Mouse (Mus musculus): ENCODE results near the gene B230104I21Rik.
A peak's percentile ranks its signal among the peaks of the same experiment; 100 is the strongest.

B230104I21Rik gene

GRCm38 (mm10) chr4:154352246-154352645 lies 16.3 kb downstream of the B230104I21Rik start:
- no peak for DNase-seq

DNA sequence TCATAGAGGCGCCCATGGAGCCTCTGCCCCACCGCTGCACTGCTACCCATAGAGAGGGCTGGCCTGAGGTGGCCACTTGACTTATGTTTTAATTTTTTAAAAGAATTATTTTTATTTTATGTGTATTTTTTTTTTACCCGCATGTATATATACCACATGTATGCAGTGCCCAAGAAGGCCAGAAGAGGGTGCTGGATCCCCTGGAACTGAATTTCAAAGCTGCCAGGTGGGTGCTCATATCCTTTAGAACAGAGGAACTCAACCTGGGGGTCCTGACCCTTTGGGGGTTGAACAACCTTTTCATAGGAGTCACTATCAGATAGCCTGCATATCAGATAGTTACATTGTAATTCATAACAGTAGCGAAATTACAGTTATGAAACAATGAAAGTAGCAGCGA lies 19.5 kb downstream of the B230104I21Rik start:
- no peak for DNase-seq

DNA sequence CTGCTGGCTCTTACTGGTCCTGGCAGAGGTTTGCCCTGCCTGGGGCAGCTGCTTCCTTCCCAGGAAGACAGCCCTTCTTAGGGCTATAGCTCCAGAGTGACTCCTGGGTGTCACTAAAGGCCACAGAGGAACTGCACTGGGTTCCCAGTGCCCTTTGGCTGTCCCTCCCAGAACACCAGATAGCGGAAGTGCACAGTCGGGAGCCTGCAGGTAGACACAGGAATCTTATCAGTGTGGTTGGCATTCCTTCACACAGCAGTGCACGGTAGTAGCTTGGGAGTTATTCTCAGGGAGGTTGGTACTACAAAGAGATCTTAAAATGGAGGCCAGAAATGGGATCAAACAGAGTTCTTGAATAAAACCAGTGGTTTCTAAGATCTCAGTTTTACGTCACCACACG lies 22.4 kb downstream of the B230104I21Rik start:
- no peak for DNase-seq

- peak; percentile 23 for DNase-seq
Measured at GRCm38 (mm10) chr4:154358816-154359215, 22.9 kb downstream of the B230104I21Rik start.

DNA sequence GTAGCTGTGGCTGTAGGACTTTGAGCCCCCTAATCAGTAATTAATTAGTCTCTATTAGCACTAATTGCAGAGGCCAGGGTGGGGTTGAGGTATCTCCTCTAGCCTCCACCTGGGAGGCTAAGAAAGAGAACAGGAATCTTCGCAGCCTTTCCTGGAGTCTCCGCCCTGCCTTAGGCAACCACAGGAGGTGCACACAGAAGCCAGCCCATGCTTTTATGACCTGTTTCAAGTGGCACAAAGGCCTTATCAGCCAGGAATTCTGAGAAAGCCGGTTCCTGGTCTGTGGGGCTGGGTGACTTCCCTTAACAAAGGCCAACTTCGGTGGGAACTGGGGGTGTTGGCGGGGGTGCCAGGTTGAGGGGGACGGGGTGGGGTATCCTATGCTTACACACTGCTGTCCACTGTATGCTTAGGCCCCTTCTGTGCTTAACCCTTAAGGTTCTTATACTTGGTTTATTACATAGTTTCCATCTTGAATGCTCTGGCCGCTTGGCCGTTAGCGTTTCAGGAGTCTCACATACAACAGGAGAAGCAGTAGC lies 23.9 kb downstream of the B230104I21Rik start:
- peak; percentile 47 for DNase-seq

GRCm38 (mm10) chr4:154360441-154360840 lies 24.5 kb downstream of the B230104I21Rik start:
- no peak for DNase-seq

DNA sequence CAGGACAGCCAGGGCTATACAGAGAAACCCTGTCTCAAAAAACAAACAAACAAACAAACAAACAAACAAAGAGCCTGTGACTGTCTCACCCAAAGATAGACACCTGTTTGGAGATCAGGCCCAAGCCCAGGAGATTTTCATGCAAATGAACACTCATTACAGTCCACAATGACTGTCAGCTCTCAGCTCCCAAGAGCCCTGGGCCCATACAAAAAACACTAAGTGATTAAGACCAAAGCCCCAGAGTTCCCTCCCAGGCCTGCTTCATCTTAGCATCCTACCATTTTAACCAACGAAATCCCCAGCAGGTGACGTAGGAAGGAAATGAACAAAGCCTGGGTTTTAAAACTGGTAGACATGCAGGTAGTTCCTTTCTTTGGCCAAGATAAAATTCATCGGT lies 24.9 kb downstream of the B230104I21Rik start:
- no peak for DNase-seq

DNA sequence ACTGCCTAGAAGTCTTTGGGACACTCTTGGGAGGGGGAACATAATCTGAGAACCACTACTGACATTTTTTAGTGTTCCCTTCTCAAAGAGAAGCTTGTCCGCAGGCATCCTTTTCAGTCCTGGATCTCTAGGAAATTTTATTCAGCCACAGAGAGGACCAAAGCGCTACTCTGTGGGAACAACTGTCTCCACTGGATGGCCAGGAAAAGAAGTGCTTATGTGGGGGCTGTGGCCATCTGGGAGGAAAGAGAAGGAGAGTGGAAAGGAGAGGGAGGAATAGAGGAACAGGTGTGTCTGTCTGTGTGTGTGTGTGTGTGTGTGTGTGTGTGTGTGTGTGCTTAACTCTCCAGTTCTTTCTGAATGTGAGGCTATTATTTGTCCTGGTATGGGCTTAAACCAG lies 28.8 kb downstream of the B230104I21Rik start:
- DNase-seq, result no peak

DNA sequence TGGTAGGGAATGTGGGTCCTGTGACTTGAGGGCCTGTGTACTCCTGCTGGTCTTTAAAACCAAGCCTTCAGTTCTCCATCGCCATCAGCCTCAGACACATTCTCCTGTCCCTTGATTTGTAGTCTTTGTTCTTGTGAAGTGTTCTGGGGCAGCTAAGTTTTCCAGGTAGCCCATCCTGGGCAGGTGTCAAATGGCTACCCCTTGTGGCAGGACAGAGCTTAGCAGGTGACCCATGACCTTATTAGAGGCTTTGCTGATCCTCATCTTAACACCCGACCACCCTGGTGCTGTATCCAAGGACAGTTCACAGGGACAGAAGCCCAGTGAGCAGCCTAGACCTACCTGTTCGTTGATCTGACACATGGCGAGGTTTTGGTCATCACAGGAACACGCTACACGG lies 30.9 kb downstream of the B230104I21Rik start:
- DNase-seq, result no peak

DNA sequence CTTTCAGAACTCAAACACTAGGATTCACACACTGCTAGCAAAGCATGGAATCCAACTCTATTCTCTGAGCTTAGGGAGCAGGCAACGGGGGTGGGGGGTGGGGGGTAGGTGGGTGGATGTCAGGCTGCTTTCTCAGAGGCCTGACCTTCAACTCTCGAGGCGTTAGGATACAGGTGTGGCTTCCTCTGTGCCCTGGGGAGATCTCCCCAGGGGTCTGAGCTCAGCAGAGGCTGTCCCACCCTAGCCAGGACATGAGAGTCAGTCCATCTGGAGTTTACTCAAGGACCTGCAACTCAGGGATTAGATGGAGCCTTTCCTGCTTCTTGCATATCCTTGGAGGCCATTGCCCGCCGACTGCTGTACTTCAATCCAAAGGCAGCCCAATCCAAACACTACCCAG lies 33.2 kb downstream of the B230104I21Rik start:
- no peak for DNase-seq

GRCm38 (mm10) chr4:154370841-154371240 lies 34.9 kb downstream of the B230104I21Rik start:
- no peak for DNase-seq

DNA sequence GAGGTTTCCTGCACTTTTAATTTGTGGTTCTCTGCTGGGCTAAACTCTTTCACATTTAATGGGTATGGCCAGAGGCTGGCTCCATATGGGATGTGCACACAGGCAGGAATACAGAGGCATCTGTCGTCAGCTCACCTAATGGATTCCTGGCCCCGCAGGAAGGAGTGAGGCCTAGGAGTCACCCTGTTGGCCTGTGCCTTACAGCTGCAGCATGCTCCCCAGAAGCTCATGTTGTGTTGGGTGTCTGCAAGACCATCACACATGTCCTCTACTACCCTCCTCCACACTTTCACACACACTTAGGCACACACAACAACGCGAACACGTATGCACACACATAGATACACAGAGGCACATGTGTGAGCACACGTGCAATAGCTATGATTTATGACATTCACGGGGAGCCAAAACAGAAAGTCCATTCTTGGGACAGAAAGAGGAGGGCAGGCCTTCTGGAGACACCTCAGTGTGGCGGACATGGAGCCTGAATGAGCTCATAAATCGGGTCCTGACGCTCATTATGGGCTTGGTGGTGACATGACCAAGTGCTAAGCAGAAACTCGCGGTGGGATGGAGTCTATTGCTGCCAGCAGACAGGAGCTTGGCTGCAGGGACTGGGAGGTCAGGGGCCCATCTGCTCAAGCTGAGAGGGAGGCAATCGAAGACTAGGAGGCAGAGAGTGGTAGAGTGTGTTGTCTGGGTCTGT lies 35.8 kb downstream of the B230104I21Rik start:
- no peak for DNase-seq

- no peak for DNase-seq
Measured at GRCm38 (mm10) chr4:154375939-154376625, 40.2 kb downstream of the B230104I21Rik start.

DNA sequence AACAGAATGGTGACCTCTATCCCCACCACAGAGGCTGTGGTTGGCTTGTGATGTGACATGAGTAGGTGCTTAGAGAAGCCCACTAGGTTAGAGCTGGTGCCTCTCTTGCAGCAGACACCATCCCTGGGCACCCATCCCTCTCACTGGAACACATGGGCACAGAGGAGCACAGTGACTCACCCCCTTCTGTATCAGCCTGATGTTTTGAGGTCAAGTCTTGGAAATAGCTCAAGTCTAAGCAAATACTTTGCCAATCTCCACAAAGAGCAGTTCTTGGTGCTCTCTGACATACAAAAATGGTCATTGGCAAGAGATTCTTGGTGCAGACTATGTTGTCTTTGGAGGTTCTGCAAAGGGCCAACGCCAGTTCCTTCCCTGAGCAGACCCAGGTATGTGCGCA lies 42.9 kb downstream of the B230104I21Rik start:
- DNase-seq, result no peak

DNA sequence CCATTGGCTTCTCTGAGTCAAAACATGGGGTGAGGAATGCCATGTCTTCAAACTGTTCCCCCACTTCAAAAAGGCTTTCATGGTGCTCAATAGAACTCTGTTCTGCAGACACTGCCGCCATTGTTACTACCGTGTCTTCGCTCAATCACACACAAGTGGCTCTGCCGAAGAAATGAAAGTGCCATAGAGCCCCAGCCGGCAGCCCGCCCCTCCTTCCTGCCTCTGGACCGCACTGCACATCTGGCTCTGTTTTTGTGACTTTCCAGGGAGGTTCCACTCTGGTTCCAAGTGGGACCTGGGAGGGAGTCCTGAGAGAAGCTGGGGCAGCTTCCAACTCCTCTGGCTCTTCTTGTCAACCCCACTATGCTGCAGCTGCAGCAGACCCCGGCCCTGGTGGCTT lies 49.3 kb downstream of the B230104I21Rik start:
- DNase-seq, result no peak

DNA sequence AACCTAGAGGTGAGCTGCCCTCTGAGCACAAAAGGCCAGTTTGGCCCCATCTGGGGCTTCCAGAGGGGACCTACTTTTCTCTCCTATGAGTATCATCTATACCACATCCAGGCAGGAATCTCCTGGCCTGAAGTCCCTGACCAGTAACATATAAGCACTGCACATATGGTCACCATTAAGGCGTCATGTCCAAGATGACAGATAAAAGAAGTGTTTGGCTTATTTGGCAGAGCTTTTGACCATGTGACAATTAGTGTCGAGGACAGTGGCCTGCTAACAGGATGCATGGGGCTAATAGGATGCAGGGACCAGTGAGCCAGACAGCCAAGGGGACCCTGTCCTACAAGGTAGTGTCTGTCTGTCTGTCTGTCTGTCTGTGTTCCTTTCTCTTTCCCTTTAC lies 50.0 kb downstream of the B230104I21Rik start:
- no peak for DNase-seq

- DNase-seq, result no peak
Measured at GRCm38 (mm10) chr4:154386810-154387209, 50.9 kb downstream of the B230104I21Rik start.

DNA sequence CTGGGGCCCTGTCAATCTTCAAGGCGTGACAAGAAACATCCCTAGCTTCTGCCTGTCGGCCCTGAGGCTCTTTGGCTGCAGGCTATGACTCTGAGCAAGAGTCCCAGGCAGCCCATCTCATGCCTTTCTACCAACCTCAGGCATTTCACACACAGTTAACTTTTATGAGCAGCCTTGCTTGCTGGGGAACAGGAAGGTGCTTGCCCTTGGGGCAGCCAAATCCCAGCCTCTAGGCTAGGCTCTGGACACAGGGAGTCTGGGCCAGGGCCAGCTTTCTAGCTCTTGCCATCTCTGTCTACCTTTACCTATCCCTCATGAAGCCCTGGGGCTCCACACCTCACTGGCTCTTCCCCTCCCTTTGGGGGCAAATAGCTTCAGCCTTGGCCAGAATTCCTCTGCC lies 53.7 kb downstream of the B230104I21Rik start:
- DNase-seq, result no peak

- peak; percentile 65 for DNase-seq
Measured at GRCm38 (mm10) chr4:154390333-154391080, 54.6 kb downstream of the B230104I21Rik start.

DNA sequence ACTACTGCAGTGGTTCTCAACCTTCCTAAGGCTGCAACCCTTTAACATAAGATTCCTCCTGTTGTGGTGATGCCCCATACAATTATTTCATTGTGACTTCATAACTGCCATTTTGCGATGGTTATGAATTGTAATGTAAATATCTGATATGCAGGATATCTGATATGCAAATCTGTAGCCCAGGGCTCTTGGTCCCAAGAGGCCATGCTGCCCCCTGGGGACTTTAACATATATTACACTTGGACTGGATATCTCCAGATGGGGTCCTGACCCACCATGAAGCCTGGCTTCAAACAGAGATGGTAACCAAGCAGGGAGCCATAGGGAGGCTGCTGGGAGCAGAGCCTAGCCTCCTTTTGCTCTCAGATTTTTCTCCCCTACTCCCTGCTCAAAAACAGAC lies 56.7 kb downstream of the B230104I21Rik start:
- DNase-seq, result peak; percentile 24

GRCm38 (mm10) chr4:154393196-154394122 lies 57.5 kb downstream of the B230104I21Rik start:
- DNase-seq, result peak; percentile 57

DNA sequence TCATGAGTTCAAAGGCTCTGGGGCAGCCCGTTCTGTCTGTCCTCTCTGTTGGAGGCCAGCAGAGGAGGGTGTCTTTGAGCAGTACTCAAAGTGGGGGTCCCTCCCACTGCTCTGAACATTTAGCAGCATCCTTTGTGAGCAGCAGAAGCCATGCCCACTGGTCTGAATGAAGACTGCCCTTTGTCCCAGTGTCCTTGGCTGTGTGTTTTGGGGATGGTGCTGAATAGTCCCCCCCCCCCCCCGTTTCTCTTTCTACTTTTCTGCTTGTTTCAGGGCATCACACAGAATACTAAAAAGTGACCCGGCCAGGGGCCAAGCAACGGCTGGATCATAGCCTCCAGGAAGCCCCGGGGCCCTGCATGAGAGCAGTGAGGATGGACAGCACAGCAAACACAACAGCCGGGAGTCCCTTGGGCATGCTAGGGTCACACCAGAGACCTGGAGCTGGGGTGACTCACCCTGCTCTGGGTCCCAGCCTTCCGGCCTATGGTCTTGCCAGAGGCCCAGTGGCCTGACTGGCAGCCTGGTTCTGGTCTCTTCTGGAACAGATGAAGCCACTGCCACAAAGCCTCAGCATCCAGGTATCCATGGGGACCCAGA lies 58.3 kb downstream of the B230104I21Rik start:
- DNase-seq, result no peak
